Mouse (Mus musculus): ENCODE measurements around the gene Zfp800. TPM values are rescaled to one million over a fixed set of nuclear protein-coding genes. Genes with fewer than 3 reads are reported as not detected.

The Zfp800 gene
- polyA plus RNA-seq, 1 experiment from 2014 or later = 12.7 TPM

DNA sequence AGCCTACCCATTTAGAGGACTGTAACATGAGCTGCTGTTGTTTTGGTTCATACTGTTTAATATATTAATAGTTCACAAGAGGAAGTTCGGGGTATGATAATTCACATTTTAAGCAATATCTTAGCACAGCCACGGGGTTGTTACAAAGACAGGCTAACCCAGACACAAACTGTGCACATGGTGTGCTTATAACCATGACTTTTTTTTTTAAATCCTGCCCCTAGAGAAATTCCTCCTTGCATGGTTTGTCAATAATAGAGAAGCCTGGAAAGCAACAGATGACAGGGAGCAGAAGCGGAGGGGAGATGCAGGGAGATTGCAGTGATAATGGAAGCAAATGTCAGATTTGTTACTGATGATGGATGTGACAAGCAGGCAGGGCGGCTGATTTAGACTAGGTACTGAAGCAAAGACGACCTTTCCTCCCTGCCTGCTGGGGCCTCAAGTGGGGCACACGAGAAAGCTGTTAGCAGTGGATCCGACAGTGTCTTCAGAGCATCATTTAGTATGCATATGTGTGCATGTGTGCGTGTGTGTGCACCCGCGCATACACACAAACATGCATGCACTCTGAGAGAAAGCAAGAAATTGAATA is 68.7 kb downstream of the Zfp800 start:
- Histone ChIP-seq H3K9ac (ENCODE audit: low read length) (no peak overlapping the region), H3K9me3 (replicated peaks; ENCODE audit: control insufficient read depth, low read length) (no peaks in the 10 kb centered on the region), H3K4me2 (ENCODE audit: low read depth, low read length) (no peak overlapping the region), H3K36me3 (ENCODE audit: control insufficient read depth, insufficient read depth) (no peaks in the 10 kb centered on the region), H3K27me3 (ENCODE audit: control insufficient read depth, insufficient read depth, low read length) (no peaks in the 10 kb centered on the region), H3K4me3 (ENCODE audit: low read length) (no peak overlapping the region), H3K4me1 (ENCODE audit: control insufficient read depth, insufficient read depth, low read length) (no peaks in the 10 kb centered on the region), H3K27ac (ENCODE audit: low read length) (no peak overlapping the region)
- no peak for ATAC-seq (replicated peaks; ENCODE audit: extremely low read depth, insufficient read depth, low FRiP score)
- WGBS = 59% methylated on average over 10 of the region's 10 CpGs

DNA sequence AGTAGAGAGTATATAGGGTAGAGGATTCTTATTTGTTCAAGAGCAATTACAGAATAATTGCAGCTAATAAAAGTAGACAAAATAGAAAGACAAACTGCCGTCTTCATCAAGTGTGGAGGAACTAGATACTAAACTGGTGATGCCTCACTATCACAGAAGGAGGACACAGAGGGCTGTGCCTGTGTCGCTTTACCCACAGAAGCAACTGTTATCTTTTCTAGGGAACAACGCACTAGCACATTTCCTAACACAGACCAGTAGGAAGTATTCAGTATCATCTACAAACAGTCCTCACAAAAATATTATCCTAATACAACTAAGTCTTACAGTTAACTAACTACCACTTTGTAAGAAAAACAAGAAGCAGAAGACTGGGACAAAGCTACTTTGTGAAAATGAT is 71.1 kb downstream of the Zfp800 start:
- Histone ChIP-seq H3K36me3 (ENCODE audit: control insufficient read depth, insufficient read depth) (no peaks in the 10 kb centered on the region), H3K27me3 (ENCODE audit: control insufficient read depth, insufficient read depth, low read length) (no peaks in the 10 kb centered on the region), H3K9ac (ENCODE audit: low read length) (no peak overlapping the region), H3K4me2 (ENCODE audit: low read depth, low read length) (no peak overlapping the region), H3K4me3 (ENCODE audit: low read length) (no peak overlapping the region), H3K9me3 (replicated peaks; ENCODE audit: control insufficient read depth, low read length) (0 out of 2 replicates have a peak, but pooled peaks cover 2% of the 10 kb centered on the region), H3K4me1 (ENCODE audit: control insufficient read depth, insufficient read depth, low read length) (no peaks in the 10 kb centered on the region), H3K27ac (ENCODE audit: low read length) (no peak overlapping the region)
- WGBS = 78% methylated on average over 3 of the region's 3 CpGs
- ATAC-seq (replicated peaks; ENCODE audit: extremely low read depth, insufficient read depth, low FRiP score) = no peak

DNA sequence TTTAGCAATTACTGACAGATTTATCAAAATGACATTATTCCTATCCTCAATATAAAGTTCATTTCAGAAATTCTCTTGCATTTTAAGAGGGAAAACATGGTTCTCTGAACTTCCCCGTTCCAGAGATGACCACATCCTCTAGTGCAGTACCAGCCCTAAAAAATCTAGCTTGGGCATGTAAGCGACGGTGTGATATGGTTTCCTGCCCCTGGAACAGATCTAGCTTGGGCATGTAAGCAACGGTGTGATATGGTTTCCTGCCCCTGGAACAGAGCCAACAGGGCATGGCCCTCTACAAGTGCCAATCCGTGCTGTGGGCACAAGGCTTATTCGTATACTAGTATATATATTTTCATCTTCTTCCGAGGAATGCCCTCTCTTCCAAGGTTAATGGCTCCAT is 75.4 kb downstream of the Zfp800 start:
- WGBS = 76% methylated on average over 7 of the region's 7 CpGs
- Histone ChIP-seq H3K27me3 (ENCODE audit: control insufficient read depth, insufficient read depth, low read length) (no peaks in the 10 kb centered on the region), H3K4me2 (ENCODE audit: low read depth, low read length) (no peak overlapping the region), H3K9ac (ENCODE audit: low read length) (no peak overlapping the region), H3K4me3 (ENCODE audit: low read length) (no peak overlapping the region), H3K9me3 (replicated peaks; ENCODE audit: control insufficient read depth, low read length) (0 out of 2 replicates have a peak, but pooled peaks cover 2% of the 10 kb centered on the region), H3K27ac (ENCODE audit: low read length) (no peak overlapping the region), H3K4me1 (ENCODE audit: control insufficient read depth, insufficient read depth, low read length) (no peaks in the 10 kb centered on the region), H3K36me3 (ENCODE audit: control insufficient read depth, insufficient read depth) (no peaks in the 10 kb centered on the region)
- ATAC-seq (replicated peaks; ENCODE audit: extremely low read depth, insufficient read depth, low FRiP score) = no peak

DNA sequence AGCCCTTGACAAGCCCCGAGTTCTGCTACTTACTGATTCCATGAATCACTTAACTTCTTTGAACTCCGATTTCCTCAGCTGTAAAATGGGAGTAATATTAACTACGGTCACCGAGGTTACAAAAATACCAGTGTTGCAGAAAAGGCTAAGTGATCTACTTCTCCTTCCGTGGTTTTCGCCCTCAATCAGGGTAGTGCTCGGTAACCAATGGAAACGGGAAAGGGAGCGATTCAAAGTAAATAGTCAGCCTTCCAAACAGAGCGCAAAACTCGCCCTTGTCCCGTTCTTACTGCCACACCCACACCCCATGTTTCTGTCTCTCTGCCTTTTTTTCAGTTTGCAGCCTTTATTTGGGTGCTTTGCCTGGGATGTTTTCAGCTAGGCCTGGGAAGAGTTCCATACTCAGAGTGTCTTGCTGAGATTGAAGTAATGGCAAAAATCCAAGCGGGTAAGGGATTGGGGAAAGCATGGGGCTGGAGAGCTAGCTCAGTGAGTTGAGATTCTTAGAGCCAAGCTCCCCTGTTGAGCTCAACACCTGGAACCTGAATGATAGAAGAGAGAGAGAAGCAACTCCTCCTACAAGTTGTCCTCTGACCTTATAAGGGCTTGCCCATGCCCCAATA is 78.0 kb downstream of the Zfp800 start:
- H3K4me1 ChIP-seq (ENCODE audit: control insufficient read depth, insufficient read depth, low read length) = no peaks in the 10 kb centered on the region
- H3K27ac ChIP-seq (ENCODE audit: low read length) = no peak overlapping the region
- no peaks in the 10 kb centered on the region for H3K36me3 ChIP-seq (ENCODE audit: control insufficient read depth, insufficient read depth)
- WGBS = 60% methylated on average over 13 of the region's 13 CpGs
- H3K9me3 ChIP-seq (replicated peaks; ENCODE audit: control insufficient read depth, low read length) = 0 out of 2 replicates have a peak, but pooled peaks cover 2% of the 10 kb centered on the region
- H3K9ac ChIP-seq (ENCODE audit: low read length) = no peak overlapping the region
- no peak overlapping the region for H3K4me2 ChIP-seq (ENCODE audit: low read depth, low read length)
- H3K27me3 ChIP-seq (ENCODE audit: control insufficient read depth, insufficient read depth, low read length) = no peaks in the 10 kb centered on the region
- ATAC-seq (replicated peaks; ENCODE audit: extremely low read depth, insufficient read depth, low FRiP score) = no peak
- no peak overlapping the region for H3K4me3 ChIP-seq (ENCODE audit: low read length)

DNA sequence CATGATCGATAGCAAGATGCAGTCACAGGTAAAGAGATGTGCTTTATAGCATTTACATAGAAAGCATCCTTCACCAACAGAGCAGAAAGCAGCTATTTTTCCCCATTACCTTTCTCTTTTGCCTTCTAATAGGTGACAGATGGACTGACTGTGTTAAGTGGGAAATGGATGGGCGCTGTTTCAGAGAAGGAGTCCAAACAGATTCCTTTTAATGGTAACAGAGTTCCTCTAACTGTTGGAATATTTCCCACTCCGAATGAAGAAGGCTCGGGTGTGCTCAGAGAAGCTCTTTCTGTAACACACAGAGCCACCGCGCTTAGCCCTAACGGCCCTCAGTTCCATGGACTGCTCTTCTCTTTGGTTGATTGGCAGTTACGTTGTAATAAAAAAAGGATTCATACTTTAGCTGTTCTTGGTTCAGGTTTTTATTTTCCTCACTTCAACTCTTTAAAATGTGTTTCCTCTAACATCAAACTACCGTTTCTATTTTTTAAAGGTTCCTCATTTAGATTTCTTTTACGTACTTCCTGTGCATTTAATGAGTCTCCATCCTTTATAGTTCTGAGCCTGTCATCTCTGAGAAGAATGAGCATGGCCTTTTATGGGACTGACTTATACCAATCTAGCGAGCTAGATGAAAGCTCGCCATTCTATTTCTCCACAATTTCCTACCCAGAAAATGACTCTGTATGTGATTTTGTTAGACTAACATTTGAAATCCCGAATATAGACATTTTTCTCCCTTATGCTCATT is 78.8 kb downstream of the Zfp800 start:
- H3K4me3 ChIP-seq (ENCODE audit: low read length) = no peak overlapping the region
- no peak for ATAC-seq (replicated peaks; ENCODE audit: extremely low read depth, insufficient read depth, low FRiP score)
- 0 out of 2 replicates have a peak, but pooled peaks cover 2% of the 10 kb centered on the region for H3K9me3 ChIP-seq (replicated peaks; ENCODE audit: control insufficient read depth, low read length)
- no peaks in the 10 kb centered on the region for H3K36me3 ChIP-seq (ENCODE audit: control insufficient read depth, insufficient read depth)
- H3K9ac ChIP-seq (ENCODE audit: low read length) = no peak overlapping the region
- 79% methylated on average over 13 of the region's 13 CpGs for WGBS
- H3K4me1 ChIP-seq (ENCODE audit: control insufficient read depth, insufficient read depth, low read length) = no peaks in the 10 kb centered on the region
- no peak overlapping the region for H3K4me2 ChIP-seq (ENCODE audit: low read depth, low read length)
- H3K27ac ChIP-seq (ENCODE audit: low read length) = no peak overlapping the region
- no peaks in the 10 kb centered on the region for H3K27me3 ChIP-seq (ENCODE audit: control insufficient read depth, insufficient read depth, low read length)

DNA sequence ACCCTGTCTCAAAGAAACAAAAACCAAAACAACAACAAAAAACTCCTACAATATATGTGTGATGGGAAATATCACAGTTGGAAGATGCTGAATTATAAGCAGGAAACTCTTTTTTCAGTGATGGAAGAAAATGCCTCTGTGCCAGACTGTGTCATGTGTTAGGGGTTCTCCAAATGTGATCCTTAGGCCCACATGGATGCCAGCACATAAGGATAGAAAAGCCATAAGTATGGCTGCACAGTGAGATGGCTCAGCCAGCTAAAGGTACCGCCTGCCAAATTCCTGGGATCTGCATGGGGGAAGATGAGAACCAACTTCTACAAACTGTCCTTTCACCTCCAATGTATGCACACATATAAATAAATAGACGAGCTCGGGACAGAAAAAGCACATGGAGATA is 82.6 kb downstream of the Zfp800 start:
- Histone ChIP-seq H3K27ac (ENCODE audit: low read length) (no peak overlapping the region), H3K27me3 (ENCODE audit: control insufficient read depth, insufficient read depth, low read length) (no peaks in the 10 kb centered on the region), H3K4me2 (ENCODE audit: low read depth, low read length) (no peak overlapping the region), H3K9me3 (replicated peaks; ENCODE audit: control insufficient read depth, low read length) (no peaks in the 10 kb centered on the region), H3K4me1 (ENCODE audit: control insufficient read depth, insufficient read depth, low read length) (no peaks in the 10 kb centered on the region), H3K36me3 (ENCODE audit: control insufficient read depth, insufficient read depth) (no peaks in the 10 kb centered on the region), H3K9ac (ENCODE audit: low read length) (no peak overlapping the region), H3K4me3 (ENCODE audit: low read length) (no peak overlapping the region)
- 75% methylated on average over 3 of the region's 3 CpGs for WGBS
- no peak for ATAC-seq (replicated peaks; ENCODE audit: extremely low read depth, insufficient read depth, low FRiP score)

DNA sequence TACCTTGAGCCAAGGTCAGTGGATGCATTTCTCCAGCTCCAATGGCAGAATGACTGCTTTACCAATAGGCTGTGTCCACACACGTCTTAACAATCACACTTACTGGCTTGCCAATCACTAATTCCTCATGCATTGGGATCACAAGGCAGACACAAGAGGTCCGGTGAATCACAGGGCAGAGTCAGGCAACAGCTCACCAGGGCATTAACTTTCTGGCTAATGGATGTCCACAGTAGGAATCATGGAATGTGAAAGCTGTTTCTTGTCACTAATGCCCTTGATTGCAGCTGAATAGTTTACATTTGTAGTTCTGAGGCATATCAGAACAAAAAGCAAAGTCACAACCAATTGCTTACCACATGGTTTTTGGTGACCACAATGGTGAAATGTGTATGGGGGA is 85.7 kb downstream of the Zfp800 start:
- Histone ChIP-seq H3K4me2 (ENCODE audit: low read depth, low read length) (no peak overlapping the region), H3K27me3 (ENCODE audit: control insufficient read depth, insufficient read depth, low read length) (no peaks in the 10 kb centered on the region), H3K9me3 (replicated peaks; ENCODE audit: control insufficient read depth, low read length) (no peaks in the 10 kb centered on the region), H3K9ac (ENCODE audit: low read length) (no peak overlapping the region), H3K4me3 (ENCODE audit: low read length) (no peak overlapping the region), H3K27ac (ENCODE audit: low read length) (no peak overlapping the region), H3K4me1 (ENCODE audit: control insufficient read depth, insufficient read depth, low read length) (no peaks in the 10 kb centered on the region), H3K36me3 (ENCODE audit: control insufficient read depth, insufficient read depth) (no peaks in the 10 kb centered on the region)
- no peak for ATAC-seq (replicated peaks; ENCODE audit: extremely low read depth, insufficient read depth, low FRiP score)
- WGBS = 68% methylated on average over 2 of the region's 2 CpGs

DNA sequence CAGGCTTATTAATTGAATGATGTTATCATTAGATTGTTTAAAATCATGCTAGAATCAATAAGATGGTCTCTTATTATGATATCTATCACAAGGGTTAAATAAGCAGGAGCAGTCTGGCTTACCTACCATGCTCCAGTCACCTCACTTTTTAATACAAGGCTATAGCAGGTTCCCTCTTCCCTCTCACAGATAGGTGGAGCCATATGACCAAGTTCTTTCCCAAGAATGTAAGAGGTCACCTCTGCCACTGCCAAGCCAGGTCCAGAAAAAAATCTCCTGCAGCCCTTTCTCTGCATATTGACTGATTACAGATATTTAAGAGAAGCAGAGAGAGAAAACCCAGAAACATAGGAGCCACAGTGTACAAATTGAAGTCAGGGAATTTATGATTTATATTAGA is 88.1 kb downstream of the Zfp800 start:
- ATAC-seq (replicated peaks; ENCODE audit: extremely low read depth, insufficient read depth, low FRiP score) = no peak
- Histone ChIP-seq H3K9ac (ENCODE audit: low read length) (no peak overlapping the region), H3K9me3 (replicated peaks; ENCODE audit: control insufficient read depth, low read length) (no peaks in the 10 kb centered on the region), H3K27me3 (ENCODE audit: control insufficient read depth, insufficient read depth, low read length) (no peaks in the 10 kb centered on the region), H3K36me3 (ENCODE audit: control insufficient read depth, insufficient read depth) (no peaks in the 10 kb centered on the region), H3K4me1 (ENCODE audit: control insufficient read depth, insufficient read depth, low read length) (no peaks in the 10 kb centered on the region), H3K4me2 (ENCODE audit: low read depth, low read length) (no peak overlapping the region), H3K4me3 (ENCODE audit: low read length) (no peak overlapping the region), H3K27ac (ENCODE audit: low read length) (no peak overlapping the region)

DNA sequence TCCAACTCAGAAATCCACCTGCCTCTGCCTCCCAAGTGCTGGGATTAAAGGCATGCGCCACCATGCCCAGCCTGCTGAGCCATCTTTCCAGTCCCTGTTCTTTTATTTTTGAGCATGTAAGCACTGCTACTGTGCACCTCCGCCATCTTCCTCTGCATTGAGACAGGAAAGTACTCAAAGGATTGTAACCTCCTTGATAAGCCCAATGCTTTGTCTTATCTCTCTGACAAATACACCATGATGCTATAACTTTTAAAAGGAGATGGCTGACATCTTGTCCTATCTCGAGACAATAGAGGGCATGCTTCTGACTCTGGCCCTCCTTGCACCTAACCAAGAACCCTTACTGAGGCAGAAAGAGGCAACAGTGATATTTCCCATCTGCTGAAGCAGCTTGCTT is 88.9 kb downstream of the Zfp800 start:
- ATAC-seq (replicated peaks; ENCODE audit: extremely low read depth, insufficient read depth, low FRiP score) = no peak
- no peaks in the 10 kb centered on the region for H3K9me3 ChIP-seq (replicated peaks; ENCODE audit: control insufficient read depth, low read length)
- no peaks in the 10 kb centered on the region for H3K27me3 ChIP-seq (ENCODE audit: control insufficient read depth, insufficient read depth, low read length)
- H3K4me2 ChIP-seq (ENCODE audit: low read depth, low read length) = no peak overlapping the region
- no peak overlapping the region for H3K27ac ChIP-seq (ENCODE audit: low read length)
- 69% methylated on average over 3 of the region's 3 CpGs for WGBS
- no peak overlapping the region for H3K4me3 ChIP-seq (ENCODE audit: low read length)
- H3K36me3 ChIP-seq (ENCODE audit: control insufficient read depth, insufficient read depth) = no peaks in the 10 kb centered on the region
- H3K9ac ChIP-seq (ENCODE audit: low read length) = no peak overlapping the region
- H3K4me1 ChIP-seq (ENCODE audit: control insufficient read depth, insufficient read depth, low read length) = no peaks in the 10 kb centered on the region

All from heart, embryonic 16.5 days (tissue).